Mouse (Mus musculus): Measurements from ENCODE around the gene Cab39. TPM values are rescaled to one million over a fixed set of nuclear protein-coding genes. Genes with fewer than 3 reads are reported as not detected.

The Cab39 gene
- total RNA-seq (2023) = 126 TPM

GRCm38 (mm10) chr1:85793208-85794105 lies at the start of gene Cab39:
Gene Cab39, plus strand, starts transcription at chr1:85793441.

DNA sequence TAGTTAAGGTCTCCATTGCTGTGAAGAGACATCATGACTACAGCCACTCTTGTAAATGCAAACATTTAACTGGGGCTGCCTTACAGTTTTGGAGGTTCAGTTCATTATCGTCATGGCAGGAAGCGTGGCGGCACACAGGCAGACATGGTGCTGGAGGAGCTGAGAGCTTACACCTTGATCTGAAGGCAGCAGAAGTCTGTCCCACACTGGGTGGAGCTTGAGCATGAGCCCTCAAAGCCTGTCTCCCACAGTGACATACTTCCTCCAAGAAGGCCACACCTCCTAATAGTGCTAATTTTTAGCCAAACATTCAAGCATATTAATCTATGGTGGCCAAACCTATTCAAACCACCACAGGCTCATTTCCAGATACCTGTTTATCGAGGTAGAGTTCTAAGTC lies 14.8 kb upstream of the Cab39 start, which contains the start of gene A630001G21Rik:
Gene A630001G21Rik (minus strand): TSS at position 208 of the 400 bp plus-strand sequence.

GRCm38 (mm10) chr1:85894231-85894747 lies 101.0 kb downstream of the Cab39 start, which contains the start of gene Itm2c:
Gene Itm2c, plus strand, starts transcription at chr1:85894281.

Other genes with a start within 250 kb of the Cab39 start
- not detected for gene G530012D18Rik, start 217.8 kb upstream of the Cab39 start, total RNA-seq (2023)
- 145 TPM for gene Sp110, start 194.6 kb upstream of the Cab39 start, total RNA-seq (2023)
- 52.8 TPM for gene Sp140, start 193.1 kb upstream of the Cab39 start, total RNA-seq (2023)
- gene Sp100, start 143.5 kb upstream of the Cab39 start, total RNA-seq (2023) = 633 TPM
- gene A630001G21Rik, start 14.8 kb upstream of the Cab39 start, total RNA-seq (2023) = 27.8 TPM
- gene Itm2c, start 100.8 kb downstream of the Cab39 start, total RNA-seq (2023) = 54.2 TPM
- 0.52 TPM for gene 4933407L21Rik, start 135.0 kb downstream of the Cab39 start, total RNA-seq (2023)
- gene Gpr55, start 167.6 kb downstream of the Cab39 start, total RNA-seq (2023) = 2.9 TPM
- not detected for gene Spata3, start 223.4 kb downstream of the Cab39 start, total RNA-seq (2023)

All from CD8-positive naive resting alpha-beta T cell, adult 57 days (primary cell).